Mouse (Mus musculus): Measurements from ENCODE around the gene Top2b.

Top2b gene

GRCm38 (mm10) chr14:16427569-16427968, 62.6 kb downstream of the Top2b start:
- DNase-seq (ENCODE audit: low spot score): no peak

DNA sequence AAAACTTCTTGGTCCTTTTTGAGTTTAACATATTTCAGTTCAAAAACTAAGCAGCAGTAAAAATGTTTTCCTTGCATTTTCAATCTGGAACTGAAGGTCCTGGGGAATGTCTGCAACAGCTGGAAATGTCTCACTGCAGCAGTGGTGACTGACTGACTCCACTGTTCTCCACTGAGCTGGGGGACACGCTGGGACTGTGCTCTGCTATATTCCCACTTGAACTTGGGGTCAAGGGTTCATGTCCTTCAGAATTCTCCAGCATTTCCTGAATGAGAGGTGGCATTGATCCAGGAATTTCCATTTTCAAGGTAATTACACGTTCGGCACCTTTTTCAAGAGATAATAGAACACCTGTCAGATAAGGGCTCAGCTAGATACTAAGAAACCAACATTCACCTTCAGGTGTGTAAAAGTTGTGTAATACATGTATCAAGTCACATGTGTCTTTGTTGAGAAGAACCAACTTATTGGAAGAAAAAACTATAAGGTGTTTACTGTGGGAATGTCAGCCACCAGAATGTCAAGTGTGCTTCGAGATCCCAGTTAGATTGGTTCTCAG, 67.0 kb downstream of the Top2b start:
- DNase-seq (ENCODE audit: low spot score): no peak

GRCm38 (mm10) chr14:16432550-16432949, 67.6 kb downstream of the Top2b start:
- no peak for DNase-seq (ENCODE audit: low spot score)

DNA sequence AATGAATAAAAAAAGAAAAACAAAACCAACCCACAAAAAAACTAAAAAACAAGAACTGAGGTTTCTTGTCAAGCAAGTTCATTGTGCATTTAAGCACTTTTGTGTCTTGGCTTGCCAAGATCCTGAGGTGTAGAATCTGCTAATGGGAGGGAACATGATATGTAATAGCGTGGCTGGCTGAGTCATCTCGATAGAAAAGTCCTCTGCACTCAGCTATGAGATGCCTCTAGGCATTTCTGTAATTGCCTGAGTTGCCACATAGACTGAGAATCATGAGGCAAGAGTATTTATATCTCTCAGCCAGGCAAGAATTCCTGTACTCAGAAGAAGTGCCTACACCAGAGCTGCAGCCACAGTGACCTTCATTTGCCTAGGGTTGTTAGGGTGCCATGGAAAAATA, 68.2 kb downstream of the Top2b start:
- no peak for DNase-seq (ENCODE audit: low spot score)

DNA sequence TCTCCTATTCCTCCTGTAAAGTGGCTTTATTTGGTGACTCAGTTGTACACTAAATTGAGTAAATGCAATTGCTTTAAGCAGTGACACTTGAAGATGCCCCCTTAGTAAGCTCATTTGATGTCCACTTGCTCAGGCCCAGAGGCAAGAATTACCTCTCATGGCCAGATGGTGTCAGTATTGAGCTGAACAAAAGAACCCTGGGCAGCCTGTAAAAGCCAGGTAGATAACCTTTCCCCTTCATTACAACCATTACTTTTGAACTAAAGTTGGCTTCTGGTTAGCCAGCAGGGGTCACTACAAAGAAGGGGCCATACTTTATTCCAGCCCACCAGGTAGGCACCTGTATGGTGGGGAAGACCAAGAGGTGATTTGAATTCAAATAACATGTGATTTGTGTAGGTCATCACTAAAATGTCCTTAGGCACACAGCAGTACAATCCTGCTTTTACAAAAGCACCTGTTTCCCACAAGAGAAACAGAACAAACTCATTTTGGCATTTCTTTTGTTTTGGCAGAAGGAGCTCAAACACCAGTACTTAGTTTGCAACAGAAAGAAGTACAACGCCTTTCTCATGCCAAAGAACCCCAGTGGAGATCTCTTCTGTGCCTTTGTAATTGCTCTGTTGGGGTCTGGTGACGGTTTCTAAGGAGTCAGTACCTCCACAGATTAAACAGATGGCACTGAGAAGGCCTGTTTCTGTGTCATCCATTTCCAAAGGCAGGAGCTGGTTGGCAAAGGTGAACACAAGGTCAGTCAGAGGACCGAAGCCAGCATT, 69.6 kb downstream of the Top2b start:
- DNase-seq (ENCODE audit: low spot score): peak; percentile 58

DNA sequence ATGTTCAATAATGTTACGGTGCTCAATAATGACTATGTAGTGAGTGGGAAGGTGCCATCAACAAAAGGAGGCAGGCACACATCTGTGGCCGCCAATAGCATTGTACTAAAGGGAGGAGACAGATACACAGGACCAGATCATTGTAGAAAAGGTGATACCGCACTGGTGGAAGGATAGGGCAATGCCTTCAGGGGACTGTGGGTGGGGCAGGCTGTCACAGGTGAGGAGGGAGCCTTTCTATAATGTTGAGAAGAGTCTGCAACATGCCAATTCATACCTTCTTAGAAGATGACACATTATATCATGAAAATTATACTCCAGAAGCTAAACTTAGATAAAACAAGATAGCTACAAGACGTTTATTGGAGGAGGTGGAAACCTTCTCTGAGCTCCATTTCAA, 72.4 kb downstream of the Top2b start:
- no peak for DNase-seq (ENCODE audit: low spot score)

GRCm38 (mm10) chr14:16439385-16440126, 74.6 kb downstream of the Top2b start:
- no peak for DNase-seq (ENCODE audit: low spot score)

DNA sequence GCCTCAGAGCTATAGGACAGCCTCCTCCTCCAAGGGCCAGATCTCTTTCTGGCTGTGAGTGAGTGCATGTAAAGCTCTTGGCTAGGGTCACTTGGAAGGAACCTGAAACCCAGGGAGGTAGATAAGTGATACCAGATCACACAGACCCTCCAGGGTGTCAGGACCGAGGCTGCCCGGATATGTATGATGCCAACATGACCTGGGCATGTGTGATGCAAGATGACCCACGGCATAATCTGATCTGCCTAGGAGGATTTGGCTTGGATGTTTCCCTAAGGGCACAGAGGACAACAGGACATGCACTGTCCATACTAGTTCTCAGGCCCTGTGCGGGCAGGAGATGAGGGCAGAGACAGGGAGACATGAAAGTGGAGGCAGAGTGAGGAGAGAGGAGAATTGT, 79.9 kb downstream of the Top2b start:
- no peak for DNase-seq (ENCODE audit: low spot score)

DNA sequence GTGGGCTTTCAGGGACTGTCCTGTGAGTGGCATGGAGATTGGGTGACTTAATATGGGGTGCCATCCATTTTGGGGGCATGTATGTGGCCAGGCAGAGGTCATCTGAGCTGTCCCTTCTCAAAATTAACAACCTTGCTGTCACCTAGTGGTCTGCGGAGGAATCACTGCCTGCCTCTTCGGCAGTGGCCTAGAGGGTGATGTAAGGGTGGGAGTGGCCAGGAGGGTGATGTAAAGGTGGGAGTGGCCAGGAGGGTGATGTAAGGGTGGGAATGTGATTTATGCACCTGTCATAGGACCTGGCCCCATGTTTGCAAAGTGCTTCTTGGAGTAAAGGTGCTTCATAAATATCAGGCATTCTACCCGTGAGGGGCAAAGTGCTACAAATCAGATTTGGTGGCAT, 82.6 kb downstream of the Top2b start:
- peak; percentile 51 for DNase-seq (ENCODE audit: low spot score)

- peak; percentile 87 for DNase-seq (ENCODE audit: low spot score)
These were observed 83.4 kb downstream of the Top2b start for GRCm38 (mm10) chr14:16448269-16448987.

GRCm38 (mm10) chr14:16478606-16479323, 113.8 kb downstream of the Top2b start:
- no peak for DNase-seq (ENCODE audit: low spot score)

DNA sequence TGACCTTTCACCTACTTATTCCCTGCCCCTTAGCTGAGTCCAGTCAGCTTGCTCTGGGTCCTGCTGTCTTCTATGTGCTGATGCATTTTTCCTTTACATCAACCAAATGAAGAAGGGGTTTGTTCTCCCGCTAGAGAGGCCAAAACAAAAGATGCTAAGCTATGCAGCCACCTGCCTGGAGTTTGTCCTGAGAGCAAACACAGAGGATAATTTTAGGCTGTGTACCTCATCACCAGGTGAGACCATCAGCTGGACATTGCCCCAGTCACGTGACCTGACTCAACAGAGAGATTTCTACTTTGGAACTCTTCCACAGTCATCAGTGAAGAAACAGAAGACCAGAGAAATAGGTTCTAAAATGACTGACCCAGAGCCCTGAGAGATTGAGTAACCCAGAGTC, 114.5 kb downstream of the Top2b start:
- peak; percentile 69 for DNase-seq (ENCODE audit: low spot score)

DNA sequence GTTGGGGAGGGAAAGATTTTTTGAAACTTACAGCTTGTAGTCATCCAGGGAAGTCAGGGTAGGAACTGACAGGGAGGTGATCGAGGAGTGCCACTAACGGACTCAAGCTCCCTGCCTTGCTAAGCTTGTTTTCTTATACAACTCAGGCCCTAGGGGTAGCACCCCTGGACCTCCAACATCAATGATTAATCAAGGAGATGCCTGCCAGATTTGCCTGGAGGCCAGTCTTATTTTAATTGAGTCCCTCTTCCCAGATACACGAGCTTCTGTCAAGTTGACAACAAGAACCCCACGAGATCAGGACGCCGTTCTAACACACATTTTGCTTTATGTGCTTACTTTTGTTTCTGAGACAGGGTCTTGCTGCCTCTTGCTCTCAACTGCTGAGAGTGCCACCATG, 115.6 kb downstream of the Top2b start:
- DNase-seq (ENCODE audit: low spot score): no peak

DNA sequence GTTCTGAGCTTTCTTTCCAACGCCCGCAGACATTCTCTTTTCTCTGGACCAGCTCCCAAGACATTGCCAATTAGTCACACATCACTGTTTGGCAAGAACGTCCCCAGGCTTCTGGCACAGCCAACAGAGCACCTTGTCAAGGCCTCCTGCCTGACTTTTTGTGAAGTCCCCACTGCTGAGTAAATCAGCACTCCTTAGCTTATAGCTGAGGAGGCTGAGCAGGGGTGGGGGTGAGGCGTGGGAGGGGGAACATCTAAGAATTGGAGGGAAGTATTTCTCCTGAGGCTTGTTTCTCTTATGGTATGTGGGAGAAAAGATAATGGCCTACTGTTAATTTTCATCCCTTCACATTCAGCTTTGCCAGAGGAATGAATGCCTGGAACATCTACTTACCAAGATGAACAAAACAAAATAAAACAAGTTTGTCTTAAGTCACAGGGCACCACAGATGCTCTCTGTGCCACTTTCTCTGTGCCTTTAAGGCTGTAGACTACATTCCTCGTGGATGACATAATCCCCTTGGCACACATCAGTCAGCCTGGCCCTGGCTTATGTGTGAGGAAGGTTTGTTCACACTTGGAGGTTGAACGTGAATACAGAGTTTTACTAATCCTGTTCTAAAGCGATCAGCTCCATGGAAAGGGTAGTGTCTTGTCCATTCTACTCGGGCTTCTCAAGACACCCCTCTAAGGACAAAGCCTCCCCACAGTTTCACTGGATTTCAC, 118.8 kb downstream of the Top2b start:
- no peak for DNase-seq (ENCODE audit: low spot score)
